In the genomic region with DNA sequence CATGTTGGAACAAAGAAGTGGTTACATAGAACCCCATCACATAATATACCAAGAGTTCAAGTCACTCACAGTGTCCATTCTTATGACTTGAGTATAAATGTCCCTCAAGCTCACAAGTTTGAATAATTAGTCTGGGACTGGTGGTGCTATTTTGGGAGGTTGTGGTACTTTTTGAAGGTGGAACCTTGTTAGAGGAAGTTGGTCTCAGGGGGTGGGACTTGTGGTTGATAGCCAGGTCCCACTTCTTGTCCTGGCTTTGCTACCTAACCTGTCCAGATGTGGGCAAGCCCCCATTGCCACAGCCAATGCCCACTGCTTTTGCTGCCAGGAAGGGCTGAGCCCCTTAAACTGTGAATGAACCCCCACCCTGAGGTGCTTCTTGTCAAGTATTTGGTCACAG, we compare ENCODE assay signal across 26 mouse cellular contexts. TPM values are rescaled to one million over a fixed set of nuclear protein-coding genes. Genes with fewer than 3 reads are reported as not detected.
DNase-seq lines count a peak whose midpoint lies in the region; ATAC-seq lines count a peak whose summit lies in the region.
"Had no signal": no experiment of that assay in that cellular context is flagged by ENCODE, and none has a peak within 500 bp of the region (broad histone marks: within the 10 kb centered on the region; RNA-seq: fewer than 3 reads in every experiment).

No protein-coding gene starts in this region.

- H3K27me3 ChIP-seq in kidney, embryonic 16.5 days (ENCODE audit: insufficient read depth, low read length): no peaks in the 10 kb centered on the region
- no peaks in the 10 kb centered on the region for H3K27me3 ChIP-seq in midbrain, embryonic 11.5 days (ENCODE audit: control insufficient read depth, insufficient read depth, low read length)
- H3K27me3 ChIP-seq: forebrain, embryonic 13.5 days; heart, embryonic 15.5 days; midbrain, embryonic 13.5 days; stomach, embryonic 15.5 days had no signal

- no peaks in the 10 kb centered on the region for H3K4me1 ChIP-seq in kidney, embryonic 16.5 days (ENCODE audit: insufficient read depth, low read length)
- no peaks in the 10 kb centered on the region for H3K4me1 ChIP-seq in midbrain, embryonic 11.5 days (ENCODE audit: control insufficient read depth, insufficient read depth, low read length)
- H3K4me1 ChIP-seq: heart, embryonic 15.5 days; stomach, embryonic 15.5 days had no signal

- H3K9me3 ChIP-seq in kidney, embryonic 16.5 days (ENCODE audit: low read length): no peaks in the 10 kb centered on the region
- H3K9me3 ChIP-seq in midbrain, embryonic 11.5 days (ENCODE audit: control insufficient read depth, low read length): no peaks in the 10 kb centered on the region
- H3K9me3 ChIP-seq: forebrain, embryonic 13.5 days; heart, embryonic 15.5 days; midbrain, embryonic 13.5 days; stomach, embryonic 15.5 days had no signal

- DNase-seq in lung, adult 18-20 months: peak; percentile 9 to 14
- no peak for DNase-seq in lung, postnatal 14 days
- no peak for DNase-seq in left cerebral cortex, adult 18-20 months (ENCODE audit: low spot score in 2 of 2)
- DNase-seq in midbrain, embryonic 11.5 days (ENCODE audit: low spot score, missing footprints): no peak
- DNase-seq: adrenal gland, adult 8-10 months; cerebellum, adult 2 months; cerebellum, postnatal 25 days; embryo, embryonic 11 days; gastrocnemius, adult 2 months; heart, postnatal 36 days; kidney, adult 18-20 months; layer of hippocampus, adult 9-11 months; lung, embryonic 14.5 days; thymus, postnatal 4 days had no signal

- H3K36me3 ChIP-seq in kidney, embryonic 16.5 days (ENCODE audit: insufficient read depth, low read length): no peaks in the 10 kb centered on the region
- no peaks in the 10 kb centered on the region for H3K36me3 ChIP-seq in midbrain, embryonic 11.5 days (ENCODE audit: control insufficient read depth, insufficient read depth, low read length)
- H3K36me3 ChIP-seq: G1E; heart, embryonic 15.5 days; midbrain, embryonic 13.5 days; stomach, embryonic 15.5 days had no signal

- no peak overlapping the region for H3K27ac ChIP-seq in kidney, embryonic 16.5 days (ENCODE audit: low read length)
- H3K27ac ChIP-seq in midbrain, embryonic 11.5 days (ENCODE audit: low read depth, low read length): no peak overlapping the region
- H3K27ac ChIP-seq: forebrain, embryonic 13.5 days; gastrocnemius, adult 2 months; heart, embryonic 15.5 days; hindbrain, embryonic 14.5 days; kidney, postnatal 0 days; midbrain, embryonic 13.5 days; stomach, embryonic 15.5 days had no signal

- ATAC-seq in granulocyte monocyte progenitor cell, adult 5-6 weeks (replicated peaks; ENCODE audit: poor library complexity, severe bottlenecking): peak; percentile 62
- ATAC-seq in neutrophil, adult 5-6 weeks (ENCODE audit: extremely low read depth, insufficient number of reproducible peaks, low FRiP score, poor library complexity, severe bottlenecking): peak; percentile 82
- ATAC-seq in kidney, embryonic 16.5 days (ENCODE audit: low FRiP score, low TSS enrichment): no peak
- no peak for ATAC-seq in midbrain, embryonic 11.5 days (ENCODE audit: low FRiP score)
- ATAC-seq: forebrain, embryonic 13.5 days; inflammation-experienced regulatory T-cells, adult 6 months; midbrain, embryonic 13.5 days had no signal

- no peak overlapping the region for H3K9ac ChIP-seq in kidney, embryonic 16.5 days (replicated peaks; ENCODE audit: low read length)
- H3K9ac ChIP-seq in midbrain, embryonic 11.5 days (ENCODE audit: low read length): no peak overlapping the region
- H3K9ac ChIP-seq: forebrain, embryonic 13.5 days; heart, embryonic 15.5 days; hindbrain, embryonic 14.5 days; lung, embryonic 14.5 days; midbrain, embryonic 13.5 days; stomach, embryonic 15.5 days had no signal

- no peak overlapping the region for H3K4me2 ChIP-seq in kidney, embryonic 16.5 days (replicated peaks; ENCODE audit: low read depth, low read length)
- no peak overlapping the region for H3K4me2 ChIP-seq in midbrain, embryonic 11.5 days
- H3K4me2 ChIP-seq: forebrain, embryonic 13.5 days; heart, embryonic 15.5 days; hindbrain, embryonic 14.5 days; liver, embryonic 11.5 days; lung, embryonic 14.5 days; midbrain, embryonic 13.5 days; stomach, embryonic 15.5 days had no signal

- H3K4me3 ChIP-seq in kidney, embryonic 16.5 days (ENCODE audit: low read length): no peak overlapping the region
- no peak overlapping the region for H3K4me3 ChIP-seq in midbrain, embryonic 11.5 days (ENCODE audit: low read depth, low read length)
- H3K4me3 ChIP-seq: forebrain, embryonic 13.5 days; gastrocnemius, adult 2 months; heart, embryonic 15.5 days; midbrain, embryonic 13.5 days; stomach, embryonic 15.5 days had no signal

RNA-seq across cellular contexts. Expression of gene Prkcb, which starts 28.9 kb away (rescaled TPM):
- 22.6 and 25.8 TPM in 2 replicates for total RNA-seq in granulocyte monocyte progenitor cell, adult 5-6 weeks (2014; fragmentation: Nextera tagmentation)
- total RNA-seq in granulocyte monocyte progenitor cell, adult 5-6 weeks (2017): 21.4 and 27.1 TPM in 2 replicates
- 440 and 446 TPM in 2 replicates for total RNA-seq in neutrophil, adult 5-6 weeks (2017)
- total RNA-seq in left cerebral cortex, adult 18-20 months (2021): 100 to 1,000 TPM; 871 to 890 TPM
- polyA plus RNA-seq in kidney, embryonic 16.5 days (2015; fragmentation: Nextera tagmentation; extraction: Ambion mirVana): 3.5 and 4.8 TPM in 2 replicates
- polyA plus RNA-seq in midbrain, embryonic 11.5 days (2014; fragmentation: Nextera tagmentation; extraction: Ambion mirVana): 15.3 and 17.9 TPM in 2 replicates
- polyA plus RNA-seq: G1E had no signal

Comparison
In these comparisons a context has a peak if more than half of its experiments do, and no peak if none do; other contexts are left out.
1. DNase-seq: peak in lung, adult 18-20 months (2 of 2); none in lung, postnatal 14 days (single experiment), left cerebral cortex, adult 18-20 months (0 of 2) and midbrain, embryonic 11.5 days (single experiment).
2. ATAC-seq: peak in granulocyte monocyte progenitor cell, adult 5-6 weeks (single experiment) and neutrophil, adult 5-6 weeks (single experiment); none in kidney, embryonic 16.5 days (single experiment) and midbrain, embryonic 11.5 days (single experiment).
3. RNA of gene Prkcb, which starts 28.9 kb away (total RNA-seq): 871 to 890 TPM in left cerebral cortex, adult 18-20 months and 440 to 446 TPM in neutrophil, adult 5-6 weeks; 21.4 to 27.1 TPM in granulocyte monocyte progenitor cell, adult 5-6 weeks; every median in the first group is over 10 times any median in the second.